Mouse (Mus musculus): ENCODE measurements around the gene Tulp3.

DNA sequence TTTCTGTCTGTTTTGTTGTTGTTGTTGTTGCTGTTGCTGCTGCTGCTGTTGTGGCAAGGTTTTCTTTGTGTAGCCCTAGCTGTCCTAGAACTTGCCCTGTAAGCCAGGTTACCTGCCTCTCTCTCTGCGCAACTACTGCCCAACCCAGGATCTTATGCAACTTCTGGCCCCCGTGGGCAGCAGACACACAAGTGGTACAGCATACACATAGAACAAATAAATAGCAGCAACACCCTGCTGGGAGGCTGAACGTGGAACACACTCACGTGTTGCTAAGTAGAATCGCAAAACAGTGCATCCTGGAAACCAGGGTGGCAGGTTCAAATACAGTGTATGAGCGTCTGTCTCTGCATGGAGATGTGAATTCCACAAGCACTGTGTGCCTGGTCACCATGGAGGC, 67.0 kb downstream of the Tulp3 start:
- TF ChIP-seq CTCF (IDR thresholded peaks at IDR 0.05; ENCODE audit: insufficient read depth, low read depth, low read length) (no peak), POLR2A (IDR thresholded peaks at IDR 0.05; ENCODE audit: insufficient read depth, low read depth, low read length) (no peak)

Measured in olfactory bulb, adult 2 months (tissue).